ENCODE assay signal across 8 mouse cellular contexts in genomic region chr8:58146961-58147360, GRCm38 (mm10).
DNase-seq lines count a peak whose midpoint lies in the region; ATAC-seq and TF ChIP-seq lines count a peak whose summit lies in the region.

No protein-coding gene starts in this region.

- peak; percentile 77 for DNase-seq in lung, embryonic 14.5 days
- no peak for DNase-seq in lung, adult 18-20 months
- DNase-seq in adipocyte (ENCODE audit: low spot score) = peak; percentile 12
- peak; percentile 57 to 75 for DNase-seq in cerebellum, postnatal 36 days
- peak; percentile 54 for DNase-seq in hindbrain, embryonic 11.5 days (ENCODE audit: low spot score)
- DNase-seq in left cerebral cortex, postnatal 14 days (ENCODE audit: low spot score in 2 of 2) = peak; percentile 64 to 75
- DNase-seq in right cerebral cortex, postnatal 36 days (ENCODE audit: low spot score in 2 of 2) = peak; percentile 19 to 22
- DNase-seq in spleen, postnatal 10 days (ENCODE audit: low spot score in 2 of 2) = no peak

- ATAC-seq in lung, embryonic 14.5 days (ENCODE audit: insufficient read depth) = no peak
- ATAC-seq in hindbrain, embryonic 11.5 days (ENCODE audit: low FRiP score) = 0 out of 2 replicates have a peak, but pooled peaks have one; percentile 54

- TF ChIP-seq CTCF in lung, embryonic 14.5 days (IDR thresholded peaks at IDR 0.05; ENCODE audit: low read depth) = peak; percentile 71

- WGBS in lung, embryonic 14.5 days = 3% methylated on average over 1 of the region's 1 CpGs
- 42% methylated on average over 1 of the region's 1 CpGs for WGBS in hindbrain, embryonic 11.5 days

- no peak overlapping the region for H3K27ac ChIP-seq in lung, embryonic 14.5 days (ENCODE audit: low read depth)
- no peak overlapping the region for H3K27ac ChIP-seq in hindbrain, embryonic 11.5 days (ENCODE audit: low read depth, low read length)

- H3K27me3 ChIP-seq in lung, embryonic 14.5 days (ENCODE audit: insufficient read depth, low read length) = no peaks in the 10 kb centered on the region
- no peaks in the 10 kb centered on the region for H3K27me3 ChIP-seq in hindbrain, embryonic 11.5 days (ENCODE audit: control insufficient read depth, insufficient read depth, low read length)

- H3K4me3 ChIP-seq in lung, embryonic 14.5 days (ENCODE audit: low read depth, low read length) = no peak overlapping the region
- H3K4me3 ChIP-seq in hindbrain, embryonic 11.5 days (ENCODE audit: low read depth, low read length) = no peak overlapping the region

- intact Hi-C loops in left cerebral cortex, postnatal 14 days (cut with DNase I) = no loop called here

- no peaks in the 10 kb centered on the region for H3K4me1 ChIP-seq in lung, embryonic 14.5 days (ENCODE audit: insufficient read depth)
- no peaks in the 10 kb centered on the region for H3K4me1 ChIP-seq in hindbrain, embryonic 11.5 days (replicated peaks; ENCODE audit: control insufficient read depth, insufficient read depth, low read length)

- no peak overlapping the region for H3K4me2 ChIP-seq in lung, embryonic 14.5 days
- H3K4me2 ChIP-seq in hindbrain, embryonic 11.5 days (replicated peaks; ENCODE audit: low read depth, low read length) = no peak overlapping the region

- H3K36me3 ChIP-seq in lung, embryonic 14.5 days (ENCODE audit: insufficient read depth) = no peaks in the 10 kb centered on the region
- H3K36me3 ChIP-seq in hindbrain, embryonic 11.5 days (ENCODE audit: control insufficient read depth, insufficient read depth, low read length) = no peaks in the 10 kb centered on the region

- no peak overlapping the region for H3K9ac ChIP-seq in lung, embryonic 14.5 days
- no peak overlapping the region for H3K9ac ChIP-seq in hindbrain, embryonic 11.5 days (ENCODE audit: low read depth, low read length)

- no peaks in the 10 kb centered on the region for H3K9me3 ChIP-seq in lung, embryonic 14.5 days (ENCODE audit: low read depth, low read length)
- no peaks in the 10 kb centered on the region for H3K9me3 ChIP-seq in hindbrain, embryonic 11.5 days (ENCODE audit: control insufficient read depth, low read length)

Comparison
In these comparisons a context has a peak if more than half of its experiments do, and no peak if none do; other contexts are left out.
1. DNase-seq: peak in lung, embryonic 14.5 days (single experiment), adipocyte (single experiment), cerebellum, postnatal 36 days (2 of 2), hindbrain, embryonic 11.5 days (single experiment), left cerebral cortex, postnatal 14 days (2 of 2) and right cerebral cortex, postnatal 36 days (2 of 2); none in lung, adult 18-20 months (0 of 2) and spleen, postnatal 10 days (0 of 2).